Mouse (Mus musculus) liver, embryonic 11.5 days (tissue): ENCODE results near the gene Mettl2. TPM values are rescaled to one million over a fixed set of nuclear protein-coding genes. Genes with fewer than 3 reads are reported as not detected.

Source experiments
- ATAC-seq: fragments of 200-750 bp; cut with Nextera tagmentation; replicated peaks from 2 replicates; pipeline ENCODE4 v1.8.0; 2017; ENCODE audit warnings: moderate number of reproducible peaks, mild to moderate bottlenecking, moderate TSS enrichment, moderate library complexity; ENCODE audit not compliant: low FRiP score
- DNase-seq: peaks from one replicate; pipeline ENCODE4 v3.0.0-alpha.2; 2017; ENCODE audit warnings: low spot score
- H3K27ac ChIP-seq: fragments of 300-500 bp; sonication (generic); 2 replicates; pipeline ENCODE4 v1.5.1; 2014; ENCODE audit warnings: mild to moderate bottlenecking, low read depth, low read length, control low read depth
- H3K27me3 ChIP-seq: fragments of 300-500 bp; sonication (generic); replicated peaks from 2 replicates; pipeline ENCODE4 v1.6.1; 2014; ENCODE audit warnings: low read length, mixed read lengths; ENCODE audit not compliant: control insufficient read depth, insufficient read depth
- H3K36me3 ChIP-seq: fragments of 300-500 bp; sonication (generic); 2 replicates; pipeline ENCODE4 v1.6.1; 2014; ENCODE audit warnings: mild to moderate bottlenecking, low read length, moderate library complexity, mixed read lengths; ENCODE audit not compliant: control insufficient read depth, insufficient read depth
- H3K4me1 ChIP-seq: fragments of 300-500 bp; sonication (generic); replicated peaks from 2 replicates; pipeline ENCODE4 v1.6.1; 2014; ENCODE audit warnings: low read length, mixed read lengths; ENCODE audit not compliant: control insufficient read depth, insufficient read depth
- H3K4me2 ChIP-seq: fragments of 300-500 bp; sonication (generic); 2 replicates; pipeline ENCODE4 v1.6.1; 2014; ENCODE audit warnings: mild to moderate bottlenecking, control low read depth, moderate library complexity
- H3K4me3 ChIP-seq: fragments of 300-500 bp; sonication (generic); 2 replicates; pipeline ENCODE4 v1.5.1; 2014; ENCODE audit warnings: low read depth, low read length, control low read depth
- H3K9ac ChIP-seq: fragments of 300-500 bp; sonication (generic); 2 replicates; pipeline ENCODE4 v1.6.1; 2014; ENCODE audit warnings: low read depth, low read length, control low read depth
- H3K9me3 ChIP-seq: fragments of 300-500 bp; sonication (generic); 2 replicates; pipeline ENCODE4 v1.6.1; 2016; ENCODE audit warnings: low read length, inconsistent platforms, mixed read lengths; ENCODE audit not compliant: control insufficient read depth
- WGBS: fragments of 180-500 bp; shearing (Covaris S2); extraction: QIAGEN DNeasy Blood & Tissue Kit; methylation state at CpG from one replicate; pipeline ENCODE4 v1.1.7; 2014; 5-methylcytosine and 5-hydroxymethylcytosine counted together
- polyA plus RNA-seq: library from polyadenylated mRNA; unstranded; fragments of >200 nt; fragmentation: Nextera tagmentation; extraction: Ambion mirVana; gene quantifications from 2 replicates; pipeline ENCODE4 v1.2.1, GENCODE M21; 2014

Gene Mettl2
- polyA plus RNA-seq, 1 experiment from 2014 or later: 46.9 TPM

DNA sequence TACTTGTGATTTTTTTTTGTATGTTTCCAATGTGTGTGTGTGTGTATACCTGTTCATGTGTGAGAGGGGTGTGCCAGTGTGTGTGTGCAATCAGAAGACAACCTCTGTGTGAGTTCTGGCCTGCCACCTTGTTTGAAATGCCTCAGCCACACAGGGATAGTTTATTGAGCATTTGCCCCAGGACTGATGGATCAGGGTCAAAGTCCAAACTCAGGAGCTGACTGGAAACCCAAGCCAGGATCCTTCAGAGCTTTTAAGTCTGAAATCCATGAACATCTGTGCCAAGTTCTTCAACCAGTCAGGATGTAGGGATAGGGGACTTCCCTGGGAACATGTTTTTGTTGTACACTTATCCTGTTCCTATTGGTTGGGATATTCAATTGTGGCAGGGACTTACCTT is 31.8 kb downstream of the Mettl2 start:
- DNase-seq: no peak
- Histone ChIP-seq H3K27me3 (no peaks in the 10 kb centered on the region; the same call in 1 of the 2 replicates), H3K36me3 (no peaks in the 10 kb centered on the region), H3K9me3 (peaks cover 3% of the 10 kb centered on the region; the same call in 1 of the 2 replicates), H3K4me1 (peaks cover 25% of the 10 kb centered on the region), H3K9ac (peak overlapping the region; percentile 57), H3K4me2 (peak overlapping the region; percentile 36), H3K4me3 (peak overlapping the region; percentile 37), H3K27ac (no peak overlapping the region)
- ATAC-seq: no peak

DNA sequence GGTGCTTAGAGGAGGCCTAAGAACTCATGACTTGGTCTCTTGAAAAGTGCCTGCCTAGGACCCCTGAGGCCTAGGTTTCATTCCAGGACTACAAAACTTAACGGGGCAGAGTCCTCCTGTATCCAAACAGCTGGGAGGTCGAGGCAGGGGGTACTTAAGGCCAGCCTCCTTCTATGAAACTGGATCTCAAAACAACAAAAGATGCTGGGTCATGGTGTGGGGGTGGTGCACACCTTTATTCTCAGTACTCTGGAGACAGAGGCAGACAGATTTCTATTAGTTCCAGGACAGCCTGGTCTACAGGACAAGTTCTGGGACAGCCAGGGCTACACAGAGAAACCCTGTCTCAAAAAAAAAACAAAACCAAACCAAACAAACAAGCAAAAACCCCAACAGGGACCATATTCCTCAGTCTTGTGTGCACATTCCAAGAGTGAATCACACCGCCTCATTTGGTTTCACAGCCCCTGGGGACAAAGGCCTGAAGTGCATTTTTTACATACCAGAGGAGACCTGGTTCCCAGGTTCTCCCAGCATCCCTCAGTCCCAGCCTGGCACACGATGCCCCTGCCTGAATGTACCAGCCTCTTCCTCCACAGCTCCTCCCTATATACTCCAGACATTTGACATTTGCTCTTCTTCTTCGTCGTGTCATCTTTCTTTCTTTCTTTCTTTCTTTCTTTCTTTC is 33.6 kb downstream of the Mettl2 start:
- ATAC-seq (no peak), DNase-seq (no peak)
- Histone ChIP-seq H3K27me3 (peaks cover under 1% of the 10 kb centered on the region), H3K9me3 (peaks cover 5% of the 10 kb centered on the region; the same call in 1 of the 2 replicates), H3K4me2 (peak overlapping the region; percentile 27; the same call in 1 of the 2 replicates), H3K9ac (no peak overlapping the region), H3K27ac (no peak overlapping the region), H3K4me3 (no peak overlapping the region), H3K4me1 (peaks cover 14% of the 10 kb centered on the region), H3K36me3 (no peaks in the 10 kb centered on the region)
- 60% methylated on average over 6 of the region's 6 CpGs for WGBS

DNA sequence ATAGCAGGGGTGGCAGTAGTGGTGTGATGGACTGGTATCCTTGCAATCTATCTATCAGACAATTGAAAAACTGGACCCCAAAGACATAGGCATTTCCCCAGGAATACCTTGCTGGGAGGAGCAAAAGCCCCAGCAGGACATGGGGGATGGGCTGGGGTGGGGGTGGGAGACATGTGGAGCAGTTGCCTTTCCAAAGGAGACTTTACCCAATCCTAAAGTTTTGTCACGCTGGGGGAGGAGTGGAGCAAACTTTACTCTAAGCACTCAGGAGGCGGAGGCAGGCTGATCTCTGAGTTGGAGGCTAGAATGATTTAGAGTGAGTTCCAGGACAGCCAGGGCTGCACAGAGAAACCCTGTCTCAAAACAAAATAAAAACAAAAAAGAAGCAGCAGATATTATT is 35.2 kb downstream of the Mettl2 start:
- H3K4me2 ChIP-seq: no peak overlapping the region
- H3K4me3 ChIP-seq: no peak overlapping the region
- DNase-seq (no peak), ATAC-seq (no peak)
- peaks cover 10% of the 10 kb centered on the region; the same call in 1 of the 2 replicates for H3K9me3 ChIP-seq
- H3K9ac ChIP-seq: no peak overlapping the region
- H3K4me1 ChIP-seq: peaks cover 10% of the 10 kb centered on the region
- no peak overlapping the region for H3K27ac ChIP-seq
- H3K36me3 ChIP-seq: no peaks in the 10 kb centered on the region; the same call in 1 of the 2 replicates
- peaks cover 16% of the 10 kb centered on the region for H3K27me3 ChIP-seq
- WGBS: 82% methylated on average over 2 of the region's 2 CpGs

DNA sequence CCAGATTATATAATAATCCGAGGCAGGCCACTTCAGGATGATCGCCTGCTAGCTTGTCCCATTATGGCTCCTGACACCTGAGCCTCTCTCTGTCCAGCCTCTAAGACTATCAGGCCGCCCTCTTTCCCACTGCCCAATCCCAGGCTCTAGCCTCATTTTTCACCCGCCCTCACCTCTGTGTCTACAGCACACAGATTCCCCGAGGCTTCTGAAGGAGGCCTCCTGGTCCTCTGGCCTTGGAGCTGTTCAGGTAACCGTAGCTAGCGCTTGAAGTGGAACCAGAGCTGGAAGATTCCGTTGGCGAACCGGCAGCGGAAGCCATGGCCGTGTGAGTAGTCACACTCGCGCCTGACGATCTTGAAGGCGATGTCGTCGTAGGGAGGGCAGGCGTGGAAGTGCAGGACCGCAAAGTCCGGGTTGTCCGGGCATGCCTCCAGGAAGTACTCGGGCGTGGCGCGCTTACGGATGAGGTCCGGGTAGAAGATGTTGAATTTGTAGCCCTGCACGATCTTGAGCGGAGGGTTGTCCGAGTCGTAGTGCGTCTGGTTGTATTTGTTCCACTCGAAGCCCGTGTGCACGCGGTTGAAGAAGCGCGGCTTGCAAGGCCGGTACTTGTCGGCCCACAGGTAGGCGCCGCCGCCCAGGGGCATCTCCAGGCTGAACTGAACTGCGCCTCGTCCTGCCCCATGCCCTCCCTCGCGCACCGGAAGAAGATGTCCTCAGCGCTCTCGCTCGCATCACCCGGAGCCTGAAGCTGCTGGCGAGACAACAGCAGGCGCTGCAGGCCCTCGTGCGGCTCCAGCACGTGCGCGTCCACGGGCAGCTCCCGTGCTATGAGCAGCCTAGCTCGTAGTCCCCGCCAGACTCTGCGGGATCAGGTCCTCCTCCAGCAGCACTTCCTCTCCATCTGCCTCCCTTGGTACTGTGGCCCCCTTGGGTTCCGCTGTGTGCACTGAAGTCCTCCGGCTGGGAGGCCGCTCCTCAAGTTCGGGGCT is 38.6 kb downstream of the Mettl2 start:
- H3K9me3 ChIP-seq: peaks cover 10% of the 10 kb centered on the region; the same call in 1 of the 2 replicates
- H3K4me3 ChIP-seq: no peak overlapping the region
- no peaks in the 10 kb centered on the region for H3K4me1 ChIP-seq
- WGBS: 66% methylated on average over 69 of the region's 69 CpGs
- no peak overlapping the region for H3K27ac ChIP-seq
- peaks cover 20% of the 10 kb centered on the region for H3K27me3 ChIP-seq
- no peak overlapping the region for H3K4me2 ChIP-seq
- DNase-seq: no peak
- 0 out of 2 replicates have a peak, but pooled peaks have one; percentile 27 for ATAC-seq
- no peak overlapping the region for H3K9ac ChIP-seq
- H3K36me3 ChIP-seq: no peaks in the 10 kb centered on the region; the same call in 1 of the 2 replicates

DNA sequence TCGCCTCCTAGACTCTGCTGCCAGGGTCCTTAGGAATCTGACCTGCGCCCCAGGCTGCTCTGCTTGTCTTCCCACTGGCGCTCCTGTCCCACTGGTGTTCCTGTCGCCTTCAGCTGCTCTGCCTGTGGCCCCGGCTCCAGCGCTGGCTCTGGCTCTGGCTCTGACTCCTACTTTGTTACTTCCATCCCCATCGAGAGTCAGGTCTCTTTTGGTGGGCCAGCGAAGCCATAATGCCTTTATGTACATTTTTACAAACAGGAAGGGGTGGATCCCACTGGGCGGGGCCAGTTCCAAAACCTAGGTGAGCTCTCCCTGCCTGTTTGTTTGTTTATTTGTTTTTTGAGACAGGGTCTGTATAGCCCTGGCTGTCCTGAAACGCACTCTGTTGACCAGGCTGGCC is 40.6 kb downstream of the Mettl2 start:
- H3K4me3 ChIP-seq: no peak overlapping the region
- no peak overlapping the region for H3K27ac ChIP-seq
- H3K27me3 ChIP-seq: peaks cover 20% of the 10 kb centered on the region
- no peaks in the 10 kb centered on the region; the same call in 1 of the 2 replicates for H3K36me3 ChIP-seq
- no peak overlapping the region for H3K9ac ChIP-seq
- 89% methylated on average over 10 of the region's 10 CpGs for WGBS
- H3K4me1 ChIP-seq: no peaks in the 10 kb centered on the region
- no peak overlapping the region for H3K4me2 ChIP-seq
- no peak for DNase-seq
- no peak for ATAC-seq
- peaks cover 10% of the 10 kb centered on the region; the same call in 1 of the 2 replicates for H3K9me3 ChIP-seq

DNA sequence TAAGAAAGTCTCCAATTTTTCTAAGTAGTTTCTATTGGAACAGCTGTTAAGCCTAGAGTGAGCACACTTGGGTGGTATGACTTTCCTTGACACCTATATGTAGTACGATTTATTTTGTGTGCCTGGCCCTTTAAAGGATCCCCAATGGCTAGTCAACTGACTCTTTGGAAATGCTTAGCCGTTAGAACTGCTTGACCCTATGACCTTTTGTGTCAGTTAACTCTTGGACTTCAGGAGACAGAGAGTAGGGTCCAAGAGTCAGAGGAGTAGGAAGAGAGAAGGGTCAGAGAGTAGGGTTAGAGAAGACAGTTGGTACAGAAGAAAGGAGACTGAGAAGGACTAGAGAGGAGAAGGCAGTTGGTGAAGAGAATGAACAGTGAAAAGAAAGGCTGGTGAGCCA is 52.3 kb downstream of the Mettl2 start, which contains the start of gene Tlk2:
Tlk2 (plus strand) TSS at position 292 of the 400 bp plus-strand sequence.
- no peak for ATAC-seq
- H3K4me2 ChIP-seq: peak within 1 kb of the TSS; percentile 70

DNA sequence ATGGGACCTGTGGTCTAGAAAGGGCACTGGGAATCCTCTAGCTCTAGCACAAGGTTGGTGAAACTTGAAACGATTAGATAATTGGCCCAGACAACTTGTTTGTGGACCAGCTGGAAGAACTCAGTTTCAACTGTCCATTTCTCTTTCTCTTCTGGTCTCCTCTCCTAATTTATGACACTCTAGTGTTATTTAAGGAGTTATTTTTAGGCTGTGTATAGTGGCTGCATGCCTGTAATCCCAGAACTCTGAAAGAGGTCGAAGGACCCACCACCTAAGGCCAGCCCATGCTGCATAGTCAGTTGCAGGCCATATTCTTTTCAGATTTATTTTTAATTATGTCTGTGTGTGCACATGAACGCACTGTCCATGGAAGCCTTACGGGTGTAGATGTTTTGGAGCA is 53.3 kb downstream of the Mettl2 start:
- no peak for DNase-seq
- H3K27me3 ChIP-seq: no peaks in the 10 kb centered on the region
- no peak overlapping the region; the same call in 1 of the 2 replicates for H3K27ac ChIP-seq

More for the DNA sequence above, 52.3 kb downstream of the Mettl2 start, which contains the start of gene Tlk2:
- WGBS: 64% methylated on average over 2 of the region's 2 CpGs
- Histone ChIP-seq H3K27ac (no peak within 1 kb of the TSS; the same call in 1 of the 2 replicates), H3K27me3 (no peaks in the 10 kb centered on the region), H3K9me3 (no peaks in the 10 kb centered on the region), H3K4me1 (peaks cover 7% of the 10 kb centered on the region; the same call in 1 of the 2 replicates), H3K9ac (peak within 1 kb of the TSS; percentile 91; the same call in 1 of the 2 replicates), H3K4me3 (peak within 1 kb of the TSS; percentile 87), H3K36me3 (no peaks in the 10 kb centered on the region)
- no peak for DNase-seq

DNA sequence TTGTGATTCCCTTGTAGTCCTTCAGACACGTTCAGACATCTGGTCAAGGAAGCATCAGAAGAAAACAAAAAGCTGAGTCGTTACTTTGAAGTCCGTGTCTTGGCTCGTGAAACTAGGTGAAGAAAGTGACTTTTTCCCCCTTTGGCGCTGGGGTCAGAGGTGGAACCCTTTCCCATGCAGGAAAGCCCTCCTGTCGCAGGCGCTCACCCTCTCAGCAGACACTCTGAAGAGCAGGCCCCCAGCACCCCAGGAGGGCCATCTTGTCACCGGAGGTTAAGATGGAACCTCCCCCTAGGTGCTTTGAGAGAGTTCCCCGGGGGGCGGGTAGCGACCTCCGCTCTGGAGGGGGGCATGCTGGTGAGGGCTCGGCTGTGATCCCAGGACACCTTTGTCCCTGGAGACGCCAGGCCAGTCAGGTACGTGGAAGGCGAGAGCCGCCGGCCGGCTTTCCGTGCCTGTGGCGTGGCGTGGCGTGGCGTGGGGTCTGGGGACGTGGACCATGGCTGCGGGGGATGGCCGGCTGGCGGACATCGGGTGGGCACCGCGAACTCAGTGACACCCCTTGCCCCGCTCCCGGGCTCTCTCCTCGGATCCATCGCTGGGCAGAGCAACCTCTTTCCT is 54.4 kb downstream of the Mettl2 start:
- Histone ChIP-seq H3K4me3 (peak overlapping the region; percentile 87), H3K27ac (peak overlapping the region; percentile 97), H3K4me2 (peak overlapping the region; percentile 70), H3K4me1 (peaks cover 10% of the 10 kb centered on the region), H3K9me3 (no peaks in the 10 kb centered on the region), H3K36me3 (peaks cover 7% of the 10 kb centered on the region; the same call in 1 of the 2 replicates), H3K9ac (peak overlapping the region; percentile 91), H3K27me3 (no peaks in the 10 kb centered on the region)
- WGBS: under 1% methylated on average over 35 of the region's 35 CpGs
- peak; percentile 65 for DNase-seq
- ATAC-seq: peak; percentile 35

More for the DNA sequence above, 53.3 kb downstream of the Mettl2 start:
- 82% methylated on average over 4 of the region's 4 CpGs for WGBS
- H3K4me2 ChIP-seq: peak overlapping the region; percentile 70
- no peak for ATAC-seq
- peak overlapping the region; percentile 87 for H3K4me3 ChIP-seq
- peaks cover 2% of the 10 kb centered on the region; the same call in 1 of the 2 replicates for H3K36me3 ChIP-seq
- peak overlapping the region; percentile 91; the same call in 1 of the 2 replicates for H3K9ac ChIP-seq
- peaks cover 10% of the 10 kb centered on the region for H3K4me1 ChIP-seq
- H3K9me3 ChIP-seq: no peaks in the 10 kb centered on the region
